Mouse (Mus musculus) cortical plate, adult 2 months (tissue): ENCODE measurements at regions not wholly inside any gene's neighbourhood (a gene's known extent, or its start where the extent isn't known, plus 50 kb on each side); places are given as distances from the start of the nearest gene placed in this dataset.

Experiments used
- H3K27ac ChIP-seq: fragments of 200-500 bp; 2 replicates; pipeline ENCODE4 v1.5.1; 2012; ENCODE audit warnings: low read length, control low read depth, inconsistent platforms; ENCODE audit not compliant: insufficient read depth
- H3K4me1 ChIP-seq: fragments of 200-500 bp; 2 replicates; pipeline ENCODE4 v1.6.1; 2011; ENCODE audit warnings: low read length; ENCODE audit not compliant: control insufficient read depth, insufficient read depth
- H3K4me3 ChIP-seq: fragments of 200-500 bp; 2 replicates; pipeline ENCODE4 v1.5.1; 2011; ENCODE audit warnings: mild to moderate bottlenecking, low read length, control low read depth; ENCODE audit not compliant: insufficient read depth
- CTCF ChIP-seq: fragments of 200-500 bp; IDR thresholded peaks from 2 replicates; pipeline ENCODE4 v1.5.1; 2011; ENCODE audit warnings: mild to moderate bottlenecking, control low read depth, low read length; ENCODE audit not compliant: insufficient read depth; ENCODE audit errors: extremely low read depth
- POLR2A ChIP-seq: fragments of 200-500 bp; IDR thresholded peaks from 2 replicates; pipeline ENCODE4 v1.6.1; 2011; ENCODE audit warnings: mild to moderate bottlenecking, low read length, control low read depth; ENCODE audit not compliant: insufficient read depth; ENCODE audit errors: extremely low read depth

DNA sequence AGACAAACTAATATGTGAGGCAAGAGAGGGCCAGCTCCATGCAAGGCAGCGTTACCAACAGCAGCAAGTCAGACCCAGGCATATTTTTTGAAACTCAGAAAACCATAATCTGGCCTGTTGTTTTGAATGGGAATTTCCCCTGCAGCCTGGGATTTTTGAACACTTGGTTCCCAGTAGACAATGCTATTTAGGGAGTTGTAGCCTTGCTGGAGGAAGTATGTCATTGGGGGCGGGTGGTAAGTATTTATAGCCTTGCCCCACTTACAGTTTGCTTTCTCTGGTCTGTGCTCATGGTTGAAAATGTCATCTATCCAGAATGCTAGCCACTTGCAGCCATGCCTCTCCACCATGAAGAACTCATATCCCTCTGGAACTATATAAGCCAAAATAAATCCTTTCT, 894.9 kb upstream of the Car8 start:
- Histone ChIP-seq H3K27ac (no peak overlapping the region), H3K4me3 (no peak overlapping the region), H3K4me1 (peaks cover 3% of the 10 kb centered on the region; the same call in 1 of the 2 replicates)
- TF ChIP-seq CTCF (no peak), POLR2A (no peak)

GRCm38 (mm10) chr4:9132982-9133625, 894.3 kb upstream of the Car8 start:
- H3K4me1 ChIP-seq = peaks cover 3% of the 10 kb centered on the region; the same call in 1 of the 2 replicates
- H3K27ac ChIP-seq = peak overlapping the region; percentile 62; the same call in 1 of the 2 replicates
- H3K4me3 ChIP-seq = no peak overlapping the region
- TF ChIP-seq CTCF (no peak), POLR2A (no peak)

DNA sequence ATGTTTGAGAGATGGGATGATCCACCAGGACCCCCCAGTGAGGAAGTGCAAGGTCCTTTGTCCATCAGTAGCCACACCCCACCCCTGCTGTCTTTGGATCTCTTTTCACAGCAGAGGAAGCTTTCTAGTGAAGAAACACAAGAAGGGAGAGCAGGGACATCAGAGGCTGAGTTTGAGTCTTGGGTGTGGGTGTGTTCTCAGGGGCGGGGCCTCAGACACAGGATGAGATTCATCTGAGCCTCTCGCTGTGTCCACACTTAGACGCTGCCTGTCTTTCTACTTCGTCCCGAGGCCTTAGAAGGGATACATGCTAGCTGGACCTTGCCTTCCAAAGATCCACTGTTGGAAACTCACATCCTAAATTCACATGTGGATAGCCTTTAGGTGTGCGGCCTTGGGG, 893.5 kb upstream of the Car8 start:
- TF ChIP-seq CTCF = no peak
- TF ChIP-seq POLR2A = no peak
- Histone ChIP-seq H3K4me3 (no peak overlapping the region), H3K4me1 (peaks cover 3% of the 10 kb centered on the region; the same call in 1 of the 2 replicates), H3K27ac (no peak overlapping the region)

- TF ChIP-seq POLR2A (no peak), CTCF (no peak)
- Histone ChIP-seq H3K4me3 (no peak overlapping the region), H3K4me1 (peaks cover 3% of the 10 kb centered on the region; the same call in 1 of the 2 replicates), H3K27ac (no peak overlapping the region)
These were observed 892.8 kb upstream of the Car8 start for GRCm38 (mm10) chr4:9131610-9132009.

- H3K4me1 ChIP-seq = no peaks in the 10 kb centered on the region
- TF ChIP-seq POLR2A (no peak), CTCF (peak; percentile 66)
- no peak overlapping the region for H3K27ac ChIP-seq
- no peak overlapping the region for H3K4me3 ChIP-seq
These were observed 886.6 kb upstream of the Car8 start for GRCm38 (mm10) chr4:9125236-9125963.

GRCm38 (mm10) chr4:9124586-9125232, 885.9 kb upstream of the Car8 start:
- Histone ChIP-seq H3K27ac (no peak overlapping the region), H3K4me1 (no peaks in the 10 kb centered on the region), H3K4me3 (no peak overlapping the region)
- TF ChIP-seq CTCF (no peak), POLR2A (no peak)

GRCm38 (mm10) chr4:9124109-9124508, 885.3 kb upstream of the Car8 start:
- H3K4me3 ChIP-seq = no peak overlapping the region
- H3K4me1 ChIP-seq = no peaks in the 10 kb centered on the region
- TF ChIP-seq CTCF (no peak), POLR2A (no peak)
- H3K27ac ChIP-seq = no peak overlapping the region

- H3K4me1 ChIP-seq = no peaks in the 10 kb centered on the region
- TF ChIP-seq CTCF = no peak
- H3K4me3 ChIP-seq = no peak overlapping the region
- no peak overlapping the region for H3K27ac ChIP-seq
These were observed 884.7 kb upstream of the Car8 start for GRCm38 (mm10) chr4:9123396-9124031.

- Histone ChIP-seq H3K27ac (no peak overlapping the region), H3K4me1 (no peaks in the 10 kb centered on the region), H3K4me3 (no peak overlapping the region)
- no peak for TF ChIP-seq POLR2A
- TF ChIP-seq CTCF = no peak
These were observed 883.9 kb upstream of the Car8 start for GRCm38 (mm10) chr4:9122639-9123286.
